Mouse (Mus musculus) thymus, adult 2 months (tissue): Measurements from ENCODE around the gene Atp6v0d1. TPM values are rescaled to one million over a fixed set of nuclear protein-coding genes. Genes with fewer than 3 reads are reported as not detected.

Source experiments
- DNase-seq: peaks from one replicate; pipeline ENCODE4 v3.0.0; 2021
- H3K27ac ChIP-seq: fragments of 200-500 bp; 2 replicates; pipeline ENCODE4 v1.5.1; 2012; ENCODE audit warnings: low read length, control low read depth; ENCODE audit not compliant: control insufficient read depth, insufficient read depth
- H3K27me3 ChIP-seq: fragments of 200-500 bp; 2 replicates; pipeline ENCODE4 v1.6.1; 2012; ENCODE audit warnings: mild to moderate bottlenecking, low read length, moderate library complexity, mixed read lengths; ENCODE audit not compliant: control insufficient read depth, insufficient read depth
- H3K36me3 ChIP-seq: fragments of 200-500 bp; 2 replicates; pipeline ENCODE4 v1.6.1; 2012; ENCODE audit warnings: mild to moderate bottlenecking, low read length, moderate library complexity; ENCODE audit not compliant: control insufficient read depth, insufficient read depth
- H3K4me1 ChIP-seq: fragments of 200-500 bp; replicated peaks from 2 replicates; pipeline ENCODE4 v1.6.1; 2012; ENCODE audit warnings: low read length; ENCODE audit not compliant: control insufficient read depth, insufficient read depth
- H3K4me3 ChIP-seq: fragments of 200-500 bp; 2 replicates; pipeline ENCODE4 v1.5.1; 2012; ENCODE audit warnings: mild to moderate bottlenecking, low read length, control low read depth, moderate library complexity; ENCODE audit not compliant: control insufficient read depth, insufficient read depth
- CTCF ChIP-seq: fragments of 200-500 bp; IDR thresholded peaks from 2 replicates; pipeline ENCODE4 v1.5.1; 2012; ENCODE audit warnings: mild to moderate bottlenecking, control low read depth, low read length, moderate library complexity, borderline replicate concordance; ENCODE audit not compliant: control insufficient read depth, poor library complexity, insufficient read depth; ENCODE audit errors: extremely low read depth
- POLR2A ChIP-seq: fragments of 200-500 bp; IDR thresholded peaks from 2 replicates; pipeline ENCODE4 v1.6.1; 2012; ENCODE audit warnings: mild to moderate bottlenecking, low read length, control low read depth, moderate library complexity; ENCODE audit not compliant: control insufficient read depth, poor library complexity, insufficient read depth; ENCODE audit errors: extremely low read depth
- WGBS: fragments of 180-500 bp; shearing (Covaris S2); methylation state at CpG from one replicate; pipeline ENCODE4 v1.1.7; 2018; 5-methylcytosine and 5-hydroxymethylcytosine counted together
- polyA plus RNA-seq: library from polyadenylated mRNA; depleted of rRNA; stranded (reverse); fragments of >200 nt; gene quantifications from 2 replicates; pipeline ENCODE4 v1.2.3, GENCODE M21; 2012

Atp6v0d1 gene
- polyA plus RNA-seq, 1 experiment: 112 TPM

DNA sequence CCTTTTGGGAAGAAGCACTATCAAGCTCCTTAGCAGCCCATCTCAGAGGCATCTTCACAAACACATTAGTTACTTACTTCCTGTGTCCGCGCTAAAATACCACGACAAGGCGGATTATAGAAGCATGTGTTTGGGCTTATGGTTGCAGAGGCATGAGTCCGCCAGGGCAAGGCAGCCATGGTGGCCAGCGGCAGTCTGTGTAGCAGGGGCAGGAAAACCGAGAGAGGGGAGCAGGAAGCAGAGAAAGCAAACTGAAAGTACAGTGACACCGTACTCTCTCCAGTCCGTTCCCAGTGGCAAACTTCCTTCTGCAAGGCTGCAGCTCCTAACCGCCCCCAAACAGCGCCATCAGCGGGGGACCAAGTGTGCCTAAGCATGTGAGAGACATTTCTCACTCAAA, 66.1 kb downstream of the Atp6v0d1 start:
- DNase-seq: no peak
- WGBS: 58% methylated on average over 12 of the region's 12 CpGs
- no peak overlapping the region for H3K27ac ChIP-seq

GRCm38 (mm10) chr8:105496439-105497180, 69.2 kb downstream of the Atp6v0d1 start, which contains the start of gene Zdhhc1:
TSS of gene Zdhhc1 (minus strand) at chr8:105496902.
- peak within 1 kb of the TSS; percentile 48 for H3K4me3 ChIP-seq
- WGBS: 2% methylated on average over 68 of the region's 68 CpGs
- no peaks in the 10 kb centered on the region for H3K36me3 ChIP-seq
- H3K27ac ChIP-seq: no peak within 1 kb of the TSS
- TF ChIP-seq CTCF (peak; percentile 65; the same call in 1 of the 2 replicates), POLR2A (no peak; the same call in 1 of the 2 replicates)
- DNase-seq: peak; percentile 87
- H3K4me1 ChIP-seq: peaks cover 10% of the 10 kb centered on the region
- H3K27me3 ChIP-seq: no peaks in the 10 kb centered on the region

More for the DNA sequence above, 66.1 kb downstream of the Atp6v0d1 start:
- Histone ChIP-seq H3K4me1 (peaks cover 10% of the 10 kb centered on the region), H3K4me3 (peak overlapping the region; percentile 28), H3K27me3 (no peaks in the 10 kb centered on the region), H3K36me3 (no peaks in the 10 kb centered on the region)
- TF ChIP-seq POLR2A (no peak), CTCF (no peak)

DNA sequence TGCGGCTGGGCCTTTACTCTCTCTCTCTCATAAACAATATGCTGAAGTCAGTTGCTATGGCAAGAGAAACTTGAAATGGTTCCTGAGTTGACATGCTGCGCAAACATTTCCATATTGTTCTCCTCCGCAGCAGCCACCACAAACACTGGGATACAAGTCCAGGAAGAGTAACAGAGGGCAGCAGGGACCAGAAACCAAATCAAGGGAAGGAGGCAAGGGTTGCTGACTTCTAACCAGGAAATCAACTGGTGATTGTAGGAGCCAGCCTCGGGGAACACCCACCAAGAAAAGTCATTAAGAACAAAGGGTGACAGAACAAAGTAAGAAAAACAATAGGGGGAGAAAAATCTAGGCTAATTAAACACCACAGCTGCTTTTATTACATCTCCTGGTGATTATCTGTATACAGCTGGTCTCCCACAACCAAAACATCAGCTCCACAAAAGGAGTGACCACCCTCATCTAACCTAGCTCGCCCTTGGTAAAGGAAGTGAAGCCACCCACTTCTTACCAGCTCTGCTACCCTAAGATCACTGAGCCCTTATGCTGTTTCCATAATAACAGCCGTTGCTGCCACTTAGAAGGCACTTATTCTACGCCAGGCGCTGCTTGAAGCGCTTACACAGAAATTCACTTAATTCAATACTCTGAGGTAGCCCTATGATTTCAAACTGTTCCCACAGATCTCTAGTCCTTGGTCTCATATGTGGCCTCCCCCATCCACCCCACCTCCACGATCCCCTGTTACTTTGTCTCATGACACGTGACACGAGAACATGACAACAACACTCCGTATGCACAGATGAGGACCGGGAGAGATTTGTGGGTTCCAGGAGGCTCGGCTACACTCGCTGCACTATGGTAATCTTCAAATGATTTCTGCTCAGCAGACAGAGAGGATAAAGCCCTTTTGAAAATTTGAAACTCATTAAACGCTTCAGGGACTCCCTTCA, 70.2 kb downstream of the Atp6v0d1 start:
- DNase-seq: no peak

GRCm38 (mm10) chr8:105494566-105494965, 71.3 kb downstream of the Atp6v0d1 start:
- 95% methylated on average over 3 of the region's 3 CpGs for WGBS
- Histone ChIP-seq H3K36me3 (no peaks in the 10 kb centered on the region), H3K4me3 (no peak overlapping the region), H3K27me3 (no peaks in the 10 kb centered on the region), H3K27ac (no peak overlapping the region), H3K4me1 (peaks cover 6% of the 10 kb centered on the region)
- TF ChIP-seq POLR2A (no peak), CTCF (no peak)
- no peak for DNase-seq

More for the DNA sequence above, 70.2 kb downstream of the Atp6v0d1 start:
- TF ChIP-seq CTCF: no peak
- no peak for TF ChIP-seq POLR2A
- Histone ChIP-seq H3K27me3 (no peaks in the 10 kb centered on the region), H3K36me3 (no peaks in the 10 kb centered on the region), H3K27ac (no peak overlapping the region), H3K4me3 (no peak overlapping the region), H3K4me1 (peaks cover 10% of the 10 kb centered on the region)
- WGBS: 78% methylated on average over 17 of the region's 17 CpGs

DNA sequence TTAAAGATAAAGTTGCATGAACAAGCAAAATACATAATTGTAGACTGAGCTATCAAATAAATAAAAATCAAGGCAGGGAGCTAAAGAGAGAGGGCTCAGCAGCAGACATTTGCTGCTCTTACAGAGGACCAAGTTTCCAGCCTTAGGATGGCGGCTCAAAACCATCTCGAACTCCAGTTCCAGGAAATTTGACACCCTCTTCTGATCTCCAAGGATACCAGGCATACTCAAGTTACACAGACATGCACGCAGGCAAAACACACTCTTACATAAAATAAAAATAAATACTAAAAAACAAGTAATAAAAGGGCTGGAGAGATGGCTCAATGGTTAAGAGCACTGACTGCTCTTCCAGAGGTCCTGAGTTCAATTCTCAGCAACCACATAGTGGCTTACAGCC, 72.4 kb downstream of the Atp6v0d1 start:
- peaks cover 6% of the 10 kb centered on the region for H3K4me1 ChIP-seq
- TF ChIP-seq CTCF (no peak), POLR2A (no peak)
- H3K4me3 ChIP-seq: no peak overlapping the region
- H3K27me3 ChIP-seq: no peaks in the 10 kb centered on the region
- no peak for DNase-seq
- H3K36me3 ChIP-seq: no peaks in the 10 kb centered on the region
- WGBS: 91% methylated on average over 3 of the region's 3 CpGs
- H3K27ac ChIP-seq: no peak overlapping the region

DNA sequence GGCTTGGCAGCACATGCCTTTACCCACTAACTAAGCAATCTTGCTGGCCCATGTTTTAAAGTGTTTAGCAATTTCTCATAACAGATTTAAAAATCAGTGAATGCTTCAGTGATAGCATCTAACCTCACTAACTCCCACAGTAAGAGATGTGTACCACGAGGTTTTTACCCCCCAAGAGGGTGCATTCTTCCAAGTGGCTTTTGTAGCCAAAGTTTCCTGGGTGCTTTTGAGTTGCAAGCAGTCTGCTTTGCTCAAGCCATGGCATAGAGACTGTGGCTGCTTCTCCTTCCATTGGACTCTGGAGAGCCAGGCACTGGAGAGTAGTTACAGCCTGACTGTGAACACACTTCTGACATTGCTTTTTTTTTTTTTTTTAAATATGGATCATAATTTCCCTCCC, 76.6 kb downstream of the Atp6v0d1 start:
- no peaks in the 10 kb centered on the region for H3K4me1 ChIP-seq
- DNase-seq: no peak
- TF ChIP-seq POLR2A (no peak), CTCF (no peak)
- H3K27ac ChIP-seq: no peak overlapping the region
- no peaks in the 10 kb centered on the region for H3K36me3 ChIP-seq
- no peak overlapping the region for H3K4me3 ChIP-seq
- no peaks in the 10 kb centered on the region for H3K27me3 ChIP-seq
- WGBS: 13% methylated on average over 1 of the region's 1 CpGs

DNA sequence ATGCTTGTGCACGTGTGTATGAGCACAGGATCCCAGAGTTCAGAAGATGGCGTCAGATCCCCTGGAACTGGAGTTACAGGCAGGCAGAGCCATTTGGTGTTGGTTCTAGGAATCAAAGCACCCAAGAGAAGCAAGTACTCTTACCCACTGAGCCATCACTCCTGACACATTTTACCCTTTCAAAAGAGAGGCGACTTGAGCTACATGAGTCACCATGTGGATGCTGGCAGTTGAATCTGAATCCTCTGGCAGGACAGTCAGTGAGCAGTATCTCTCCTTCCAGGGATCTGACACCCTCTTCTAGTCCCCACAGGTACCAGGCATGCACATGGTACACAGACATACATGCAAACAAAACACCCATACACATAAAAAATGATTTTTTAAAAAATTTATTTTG, 77.8 kb downstream of the Atp6v0d1 start:
- H3K27me3 ChIP-seq: no peaks in the 10 kb centered on the region
- no peak overlapping the region for H3K27ac ChIP-seq
- H3K36me3 ChIP-seq: no peaks in the 10 kb centered on the region
- H3K4me1 ChIP-seq: no peaks in the 10 kb centered on the region
- no peak overlapping the region for H3K4me3 ChIP-seq
- no peak for DNase-seq
- WGBS: 92% methylated on average over 3 of the region's 3 CpGs
- TF ChIP-seq POLR2A (no peak), CTCF (no peak)
